Mouse (Mus musculus): ENCODE data around the gene Sh3rf1.

Sh3rf1 gene

DNA sequence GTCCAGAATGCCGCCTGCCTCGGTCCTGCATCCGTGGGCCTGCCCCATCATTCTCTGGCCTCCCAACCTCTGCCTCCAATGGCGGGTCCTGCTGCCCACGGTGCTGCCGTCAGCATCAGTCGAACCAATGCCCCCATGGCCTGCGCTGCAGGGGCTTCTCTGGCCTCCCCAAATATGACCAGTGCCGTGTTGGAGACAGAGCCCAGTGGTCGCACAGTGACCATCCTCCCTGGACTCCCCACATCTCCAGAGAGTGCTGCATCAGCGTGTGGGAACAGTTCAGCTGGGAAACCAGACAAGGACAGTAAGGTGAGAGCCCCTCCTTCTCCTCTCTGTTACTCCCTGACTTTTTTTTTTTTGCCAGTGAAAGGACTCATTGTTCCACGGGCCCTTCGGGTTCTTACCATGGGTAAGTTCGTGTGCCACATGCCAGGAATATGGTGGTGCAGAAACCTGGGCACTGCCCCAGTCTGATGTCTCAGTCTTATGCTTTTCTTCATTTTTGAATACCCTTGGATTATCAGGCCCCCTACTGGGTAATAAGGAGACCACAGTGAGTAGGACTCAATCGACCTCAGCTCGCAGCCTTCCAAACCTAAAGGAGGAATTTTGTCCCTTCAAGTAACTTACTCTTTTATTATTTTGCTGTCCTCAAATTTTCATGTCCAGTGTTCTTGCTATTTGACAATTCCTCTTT is 150.5 kb downstream of the Sh3rf1 start:
- TF ChIP-seq GATA4 (IDR thresholded peaks at IDR 0.05; ENCODE audit: insufficient replicate concordance, low read length), result no peak

DNA sequence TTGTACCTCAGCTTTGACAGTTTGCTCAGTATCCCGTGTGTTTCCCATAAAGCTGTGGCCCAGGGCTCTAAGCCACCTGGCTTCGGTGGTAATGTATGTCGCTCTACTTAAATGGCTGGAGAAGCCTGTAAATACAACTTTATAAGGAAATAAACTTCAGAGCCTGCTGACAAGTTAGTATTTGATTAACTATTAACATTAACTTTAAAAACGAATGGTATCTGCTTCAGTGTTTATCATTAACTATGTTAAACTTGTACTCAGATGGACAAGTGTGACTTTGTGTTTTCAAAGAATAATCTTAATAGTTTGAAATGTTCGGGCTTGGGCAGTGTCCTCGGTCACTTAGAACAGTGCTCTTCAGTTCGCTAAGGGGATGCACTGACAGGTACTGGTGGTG is 151.5 kb downstream of the Sh3rf1 start:
- no peak for TF ChIP-seq GATA4 (IDR thresholded peaks at IDR 0.05; ENCODE audit: insufficient replicate concordance, low read length)

DNA sequence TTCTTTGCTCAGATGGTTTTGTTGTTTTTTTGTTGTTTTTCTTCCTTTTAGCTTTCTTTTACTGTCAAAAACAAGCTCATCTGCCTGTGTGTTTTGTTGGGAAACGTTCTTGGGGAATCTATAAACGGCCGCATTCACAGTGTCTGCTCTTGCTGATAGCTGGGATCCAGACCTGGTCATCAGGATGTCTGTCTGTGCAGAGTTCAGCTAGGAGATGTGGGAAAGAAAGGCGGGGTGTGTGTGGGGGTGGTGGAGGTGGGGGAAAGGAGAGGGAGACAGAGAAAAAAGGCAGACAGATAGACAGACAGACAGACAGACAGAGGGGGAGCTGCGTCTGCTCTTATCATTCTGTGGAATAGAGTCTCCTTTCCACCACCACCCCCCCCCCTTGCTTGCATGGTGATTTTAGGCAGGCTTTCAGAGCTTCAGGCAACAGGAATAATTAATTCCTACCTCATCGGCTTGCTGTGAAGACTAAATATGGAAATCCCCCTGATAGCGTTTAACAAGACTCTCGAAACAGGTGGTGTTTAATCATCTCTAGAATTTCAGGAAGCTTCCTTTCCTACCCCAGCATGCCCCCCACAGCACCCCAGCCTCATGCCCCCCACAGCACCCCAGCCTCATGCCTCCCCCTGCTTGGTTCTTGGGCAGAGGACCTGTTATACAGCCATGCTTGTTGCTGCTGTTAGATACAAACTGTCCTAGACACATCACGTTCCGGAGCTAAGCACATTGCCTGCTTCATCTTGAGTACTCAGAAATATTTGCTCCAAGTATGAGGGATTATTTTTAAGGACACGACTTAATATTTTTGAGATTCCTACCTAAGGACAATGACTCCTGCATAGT is 155.4 kb downstream of the Sh3rf1 start:
- TF ChIP-seq GATA4 (IDR thresholded peaks at IDR 0.05; ENCODE audit: insufficient replicate concordance, low read length), result no peak

- no peak for TF ChIP-seq GATA4 (IDR thresholded peaks at IDR 0.05; ENCODE audit: insufficient replicate concordance, low read length)
Observed at GRCm38 (mm10) chr8:61384536-61384935, 160.9 kb downstream of the Sh3rf1 start.

- TF ChIP-seq GATA4 (IDR thresholded peaks at IDR 0.05; ENCODE audit: insufficient replicate concordance, low read length), result peak; percentile 15; the same call in 1 of the 2 replicates
Observed at GRCm38 (mm10) chr8:61385502-61386191, 162.0 kb downstream of the Sh3rf1 start.

- TF ChIP-seq GATA4 (IDR thresholded peaks at IDR 0.05; ENCODE audit: insufficient replicate concordance, low read length), result no peak
Observed at GRCm38 (mm10) chr8:61386645-61387044, 163.0 kb downstream of the Sh3rf1 start.

- no peak for TF ChIP-seq GATA4 (IDR thresholded peaks at IDR 0.05; ENCODE audit: insufficient replicate concordance, low read length)
Observed at GRCm38 (mm10) chr8:61387501-61387963, 163.9 kb downstream of the Sh3rf1 start.

DNA sequence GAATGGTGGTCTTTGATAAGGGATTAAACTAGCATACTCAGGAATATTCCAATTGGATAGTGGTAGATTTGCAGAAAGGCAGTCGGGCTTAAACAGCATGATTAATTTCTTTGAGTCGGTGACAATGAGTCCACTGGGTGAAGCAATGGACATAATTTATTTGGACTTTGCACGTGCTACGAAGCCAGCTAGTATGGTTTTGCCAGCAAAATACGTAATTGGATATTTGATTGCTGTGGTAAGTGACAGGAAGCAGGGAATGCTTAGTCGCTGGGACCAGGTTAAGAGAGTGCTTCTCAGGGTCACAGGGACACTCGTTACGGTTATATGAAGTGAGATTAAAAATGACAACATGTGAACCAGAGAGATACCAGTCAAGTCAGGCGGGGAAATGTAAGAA is 164.7 kb downstream of the Sh3rf1 start:
- no peak for TF ChIP-seq GATA4 (IDR thresholded peaks at IDR 0.05; ENCODE audit: insufficient replicate concordance, low read length)

- no peak for TF ChIP-seq GATA4 (IDR thresholded peaks at IDR 0.05; ENCODE audit: insufficient replicate concordance, low read length)
Observed at GRCm38 (mm10) chr8:61390307-61391057, 166.8 kb downstream of the Sh3rf1 start.

- TF ChIP-seq GATA4 (IDR thresholded peaks at IDR 0.05; ENCODE audit: insufficient replicate concordance, low read length), result no peak
Observed at GRCm38 (mm10) chr8:61391058-61391434, 167.4 kb downstream of the Sh3rf1 start.

GRCm38 (mm10) chr8:61397139-61397538 is 173.5 kb downstream of the Sh3rf1 start:
- peak; percentile 96 for TF ChIP-seq GATA4 (IDR thresholded peaks at IDR 0.05; ENCODE audit: insufficient replicate concordance, low read length)

DNA sequence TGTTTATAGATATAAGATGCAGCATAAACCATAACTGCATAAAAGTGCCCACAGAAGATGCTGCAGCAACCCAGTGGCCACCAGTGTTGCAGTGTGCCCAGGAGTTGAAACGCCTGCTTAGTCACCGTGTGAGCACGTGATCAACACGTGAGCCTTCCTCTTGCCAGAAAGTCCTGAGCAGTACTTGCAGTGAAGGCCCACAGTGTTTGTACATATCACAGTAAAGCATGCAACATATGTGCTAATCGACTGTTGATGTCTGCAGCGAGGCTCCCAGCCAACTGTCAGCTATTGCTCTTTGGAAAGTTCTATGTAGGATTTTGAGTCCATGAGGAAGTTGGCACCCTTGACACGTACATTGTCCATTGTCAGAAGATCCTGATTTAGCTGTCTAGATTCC is 174.1 kb downstream of the Sh3rf1 start:
- no peak for TF ChIP-seq GATA4 (IDR thresholded peaks at IDR 0.05; ENCODE audit: insufficient replicate concordance, low read length)

GRCm38 (mm10) chr8:61402861-61403260 is 179.2 kb downstream of the Sh3rf1 start:
- TF ChIP-seq GATA4 (IDR thresholded peaks at IDR 0.05; ENCODE audit: insufficient replicate concordance, low read length), result no peak

DNA sequence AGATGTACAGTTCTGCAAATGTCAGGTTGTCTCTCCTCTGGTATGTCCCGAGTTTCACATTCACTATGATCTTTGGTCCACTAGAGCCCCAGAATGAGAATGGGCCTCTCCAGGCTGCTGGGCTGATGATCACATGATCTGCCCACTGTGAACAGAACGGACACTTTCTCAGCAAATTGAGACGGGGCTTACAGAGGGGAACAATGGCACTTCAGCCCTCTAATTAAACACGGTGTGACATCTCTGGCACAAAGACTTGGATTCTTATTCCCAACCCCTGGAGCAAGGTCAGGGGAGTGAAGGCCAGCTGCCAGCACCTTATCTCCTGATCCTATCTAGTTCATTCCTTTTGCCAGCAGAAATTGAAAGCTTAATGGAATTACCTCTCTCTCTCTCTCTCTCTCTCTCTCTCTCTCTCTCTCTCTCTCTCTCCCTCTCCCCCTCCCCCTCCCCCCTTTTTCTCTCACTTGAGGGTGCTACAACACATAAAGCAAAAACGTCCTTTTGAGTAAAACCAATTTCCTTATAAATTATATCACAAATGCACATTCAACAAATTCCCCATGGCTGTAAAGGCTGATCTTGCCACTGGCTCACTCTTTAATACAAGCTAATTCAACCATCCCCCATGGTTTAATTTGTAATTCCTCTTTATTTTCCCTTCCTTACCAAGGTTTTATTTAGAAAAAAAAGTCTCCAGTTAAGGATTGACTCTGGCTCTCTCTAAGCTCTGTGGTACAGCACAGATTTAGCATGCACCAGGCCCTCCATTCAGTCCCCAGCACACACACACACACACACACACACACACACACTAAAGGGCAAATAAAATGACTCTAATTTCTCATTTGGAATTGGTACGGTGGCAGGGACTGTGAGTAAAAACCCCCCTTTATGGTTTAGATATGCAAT is 179.8 kb downstream of the Sh3rf1 start:
- TF ChIP-seq GATA4 (IDR thresholded peaks at IDR 0.05; ENCODE audit: insufficient replicate concordance, low read length), result peak; percentile 85; the same call in 1 of the 2 replicates
